Mouse (Mus musculus): ENCODE data around the gene Osbp.

Osbp gene

GRCm38 (mm10) chr19:12011560-12012556, 46.1 kb downstream of the Osbp start:
- DNase-seq, result peak; percentile 91

GRCm38 (mm10) chr19:12012615-12013014, 46.9 kb downstream of the Osbp start:
- DNase-seq, result no peak

- DNase-seq, result peak; percentile 57
Observed at GRCm38 (mm10) chr19:12013228-12013627, 47.5 kb downstream of the Osbp start.

GRCm38 (mm10) chr19:12015708-12016107, 50.0 kb downstream of the Osbp start:
- DNase-seq, result peak; percentile 38

GRCm38 (mm10) chr19:12016192-12016591, 50.5 kb downstream of the Osbp start:
- DNase-seq, result no peak

- no peak for DNase-seq
Observed at GRCm38 (mm10) chr19:12024149-12024548, 58.4 kb downstream of the Osbp start.

GRCm38 (mm10) chr19:12025333-12025732, 59.6 kb downstream of the Osbp start:
- DNase-seq, result no peak

GRCm38 (mm10) chr19:12026606-12027005, 60.9 kb downstream of the Osbp start:
- DNase-seq, result no peak

- DNase-seq, result no peak
Observed at GRCm38 (mm10) chr19:12037727-12038126, 72.0 kb downstream of the Osbp start.

- DNase-seq, result no peak
Observed at GRCm38 (mm10) chr19:12041217-12041616, 75.5 kb downstream of the Osbp start, which contains the start of gene Olfr1423. Gene Olfr1423, minus strand, starts transcription at chr19:12041317.

GRCm38 (mm10) chr19:12043163-12043562, 77.4 kb downstream of the Osbp start:
- no peak for DNase-seq
